Mouse (Mus musculus): ENCODE results near the gene Plekho1. TPM values are rescaled to one million over a fixed set of nuclear protein-coding genes. Genes with fewer than 3 reads are reported as not detected.

Gene Plekho1
- polyA plus RNA-seq, 1 experiment from 2014 or later, result 46.1 TPM

DNA sequence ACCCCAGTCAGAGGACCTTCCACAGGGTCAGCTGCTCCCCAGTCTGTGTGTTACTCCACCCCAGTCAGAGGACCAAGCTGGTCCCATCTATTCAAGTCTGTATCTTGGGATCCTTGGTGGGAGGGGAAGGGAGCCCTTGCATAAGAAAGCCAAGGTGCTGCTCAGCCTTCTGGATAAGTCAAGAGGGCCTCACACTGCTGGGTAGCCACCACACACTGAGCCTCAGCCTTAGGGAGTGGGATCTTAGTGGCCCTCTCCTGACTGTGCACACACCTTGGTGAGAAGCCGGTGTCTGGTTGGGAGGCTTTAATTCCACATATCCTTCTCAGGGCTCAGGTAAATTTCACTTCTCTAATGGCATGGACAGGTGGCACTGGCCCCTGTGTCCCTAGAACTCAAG lies 7.7 kb downstream of the Plekho1 start:
- WGBS, result 95% methylated on average over 1 of the region's 1 CpGs
- Histone ChIP-seq H3K36me3 (ENCODE audit: control insufficient read depth, insufficient read depth, low read length) (peaks cover 24% of the 10 kb centered on the region), H3K27me3 (ENCODE audit: control insufficient read depth, insufficient read depth, low read depth, low read length) (no peaks in the 10 kb centered on the region), H3K27ac (ENCODE audit: low read length) (no peak overlapping the region), H3K4me3 (ENCODE audit: low read depth, low read length) (no peak overlapping the region), H3K9me3 (replicated peaks; ENCODE audit: control insufficient read depth, low read length, poor library complexity, severe bottlenecking) (no peaks in the 10 kb centered on the region), H3K4me1 (ENCODE audit: control insufficient read depth, insufficient read depth, low read length) (peaks cover 35% of the 10 kb centered on the region), H3K4me2 (ENCODE audit: low read length) (no peak overlapping the region), H3K9ac (ENCODE audit: low read depth, low read length) (no peak overlapping the region)
- ATAC-seq, result no peak

DNA sequence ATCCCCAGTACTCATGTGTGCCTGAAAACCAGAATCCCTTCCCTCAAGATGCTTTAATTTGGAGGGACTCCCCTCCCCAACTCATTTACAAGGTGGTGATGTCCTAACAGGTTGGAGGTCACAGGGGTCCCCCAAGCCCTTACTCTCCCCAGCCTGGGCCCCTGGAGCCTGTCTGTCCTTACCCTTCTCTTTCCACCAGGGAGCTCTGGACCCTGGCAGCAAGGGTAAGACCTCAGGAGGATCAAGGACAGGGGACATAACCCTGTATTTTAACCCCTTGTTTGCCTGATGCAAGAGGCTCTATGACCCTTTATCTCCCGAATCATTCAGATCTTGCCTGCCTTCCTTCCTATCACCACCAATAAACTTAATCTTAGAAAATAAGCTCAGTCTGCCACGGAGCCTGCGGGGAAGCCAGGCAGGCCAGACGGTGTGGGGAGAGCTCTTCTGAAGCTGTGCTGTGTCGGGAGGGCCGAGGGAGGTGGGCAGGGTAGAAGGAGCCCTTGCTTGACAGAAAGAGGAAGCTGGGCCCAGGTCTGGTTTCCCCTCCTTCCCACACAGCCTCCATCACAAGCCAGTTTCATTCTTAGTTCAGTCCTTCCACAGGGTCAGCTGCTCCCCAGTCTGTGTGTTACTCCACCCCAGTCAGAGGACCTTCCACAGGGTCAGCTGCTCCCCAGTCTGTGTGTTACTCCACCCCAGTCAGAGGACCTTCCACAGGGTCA lies 8.3 kb downstream of the Plekho1 start:
- no peak overlapping the region for H3K4me2 ChIP-seq (ENCODE audit: low read length)
- no peak overlapping the region for H3K9ac ChIP-seq (ENCODE audit: low read depth, low read length)
- no peak overlapping the region for H3K4me3 ChIP-seq (ENCODE audit: low read depth, low read length)
- peaks cover 29% of the 10 kb centered on the region for H3K4me1 ChIP-seq (ENCODE audit: control insufficient read depth, insufficient read depth, low read length)
- no peak overlapping the region for H3K27ac ChIP-seq (ENCODE audit: low read length)
- no peaks in the 10 kb centered on the region for H3K27me3 ChIP-seq (ENCODE audit: control insufficient read depth, insufficient read depth, low read depth, low read length)
- peaks cover 24% of the 10 kb centered on the region for H3K36me3 ChIP-seq (ENCODE audit: control insufficient read depth, insufficient read depth, low read length)
- 80% methylated on average over 6 of the region's 6 CpGs for WGBS
- H3K9me3 ChIP-seq (replicated peaks; ENCODE audit: control insufficient read depth, low read length, poor library complexity, severe bottlenecking), result no peaks in the 10 kb centered on the region
- no peak for ATAC-seq

DNA sequence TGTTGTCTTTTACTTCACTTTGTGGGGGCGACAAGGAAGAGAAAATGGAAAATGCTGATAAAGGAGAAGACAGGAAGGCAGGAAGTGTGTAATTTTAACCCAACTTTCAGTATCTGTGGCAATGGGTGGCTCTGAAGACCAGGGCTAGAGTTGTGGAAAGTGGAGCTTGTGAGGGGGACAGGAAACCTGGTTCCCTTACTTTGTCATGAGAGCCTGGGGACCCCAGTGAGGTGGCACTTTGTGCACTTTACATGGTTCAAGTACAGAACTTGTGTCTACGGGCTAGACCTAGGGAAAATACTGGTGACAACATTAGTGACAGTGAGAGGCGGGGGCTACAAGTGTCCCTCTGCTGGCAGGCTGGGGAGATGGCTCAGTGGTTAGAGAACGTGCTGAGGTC lies 8.8 kb downstream of the Plekho1 start:
- WGBS, result 73% methylated on average over 4 of the region's 4 CpGs
- Histone ChIP-seq H3K4me2 (ENCODE audit: low read length) (no peak overlapping the region), H3K4me3 (ENCODE audit: low read depth, low read length) (no peak overlapping the region), H3K9ac (ENCODE audit: low read depth, low read length) (no peak overlapping the region; the same call in 1 of the 2 replicates), H3K27ac (ENCODE audit: low read length) (peak overlapping the region; percentile 90; the same call in 1 of the 2 replicates), H3K36me3 (ENCODE audit: control insufficient read depth, insufficient read depth, low read length) (peaks cover 24% of the 10 kb centered on the region), H3K9me3 (replicated peaks; ENCODE audit: control insufficient read depth, low read length, poor library complexity, severe bottlenecking) (no peaks in the 10 kb centered on the region), H3K27me3 (ENCODE audit: control insufficient read depth, insufficient read depth, low read depth, low read length) (no peaks in the 10 kb centered on the region), H3K4me1 (ENCODE audit: control insufficient read depth, insufficient read depth, low read length) (peaks cover 24% of the 10 kb centered on the region)
- no peak for ATAC-seq

DNA sequence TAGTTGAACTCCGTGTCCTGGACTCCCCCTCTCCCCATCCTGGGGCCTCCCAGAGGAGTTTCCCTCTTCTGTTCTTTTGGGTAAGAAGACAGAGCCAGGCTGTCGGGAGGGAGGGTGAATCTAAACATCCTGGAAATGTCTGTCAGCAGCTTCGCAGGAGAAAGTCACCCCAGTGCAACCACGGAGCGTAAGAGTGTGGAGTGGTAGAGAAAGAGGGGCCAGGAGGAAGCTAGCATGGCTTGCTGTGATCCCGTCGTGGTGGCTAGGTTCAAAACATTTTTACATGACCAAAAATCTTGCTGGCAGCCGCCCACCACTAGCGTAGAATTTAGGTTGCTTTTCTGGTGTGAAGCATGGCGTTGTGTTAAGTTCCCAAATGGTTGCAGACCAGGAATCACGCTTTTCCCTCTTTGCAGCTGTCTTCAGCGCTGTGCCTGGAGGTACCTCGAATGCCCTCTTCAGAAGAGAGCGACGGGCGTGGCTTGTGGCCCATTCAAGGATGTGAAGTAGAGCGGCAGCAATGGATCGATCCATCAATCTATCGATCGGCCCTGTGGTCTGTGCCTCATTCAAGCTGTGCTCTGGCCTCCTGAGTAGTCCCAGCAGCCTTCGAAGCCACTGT lies 9.7 kb downstream of the Plekho1 start:
- H3K9ac ChIP-seq (ENCODE audit: low read depth, low read length), result peak overlapping the region; percentile 63
- peak overlapping the region; percentile 49 for H3K4me2 ChIP-seq (ENCODE audit: low read length)
- H3K4me3 ChIP-seq (ENCODE audit: low read depth, low read length), result peak overlapping the region; percentile 17
- peaks cover 24% of the 10 kb centered on the region for H3K4me1 ChIP-seq (ENCODE audit: control insufficient read depth, insufficient read depth, low read length)
- ATAC-seq, result peak; percentile 14; the same call in 1 of the 2 replicates
- H3K27ac ChIP-seq (ENCODE audit: low read length), result peak overlapping the region; percentile 90
- H3K36me3 ChIP-seq (ENCODE audit: control insufficient read depth, insufficient read depth, low read length), result peaks cover 22% of the 10 kb centered on the region
- 4% methylated on average over 21 of the region's 21 CpGs for WGBS
- H3K27me3 ChIP-seq (ENCODE audit: control insufficient read depth, insufficient read depth, low read depth, low read length), result no peaks in the 10 kb centered on the region
- no peaks in the 10 kb centered on the region for H3K9me3 ChIP-seq (replicated peaks; ENCODE audit: control insufficient read depth, low read length, poor library complexity, severe bottlenecking)

DNA sequence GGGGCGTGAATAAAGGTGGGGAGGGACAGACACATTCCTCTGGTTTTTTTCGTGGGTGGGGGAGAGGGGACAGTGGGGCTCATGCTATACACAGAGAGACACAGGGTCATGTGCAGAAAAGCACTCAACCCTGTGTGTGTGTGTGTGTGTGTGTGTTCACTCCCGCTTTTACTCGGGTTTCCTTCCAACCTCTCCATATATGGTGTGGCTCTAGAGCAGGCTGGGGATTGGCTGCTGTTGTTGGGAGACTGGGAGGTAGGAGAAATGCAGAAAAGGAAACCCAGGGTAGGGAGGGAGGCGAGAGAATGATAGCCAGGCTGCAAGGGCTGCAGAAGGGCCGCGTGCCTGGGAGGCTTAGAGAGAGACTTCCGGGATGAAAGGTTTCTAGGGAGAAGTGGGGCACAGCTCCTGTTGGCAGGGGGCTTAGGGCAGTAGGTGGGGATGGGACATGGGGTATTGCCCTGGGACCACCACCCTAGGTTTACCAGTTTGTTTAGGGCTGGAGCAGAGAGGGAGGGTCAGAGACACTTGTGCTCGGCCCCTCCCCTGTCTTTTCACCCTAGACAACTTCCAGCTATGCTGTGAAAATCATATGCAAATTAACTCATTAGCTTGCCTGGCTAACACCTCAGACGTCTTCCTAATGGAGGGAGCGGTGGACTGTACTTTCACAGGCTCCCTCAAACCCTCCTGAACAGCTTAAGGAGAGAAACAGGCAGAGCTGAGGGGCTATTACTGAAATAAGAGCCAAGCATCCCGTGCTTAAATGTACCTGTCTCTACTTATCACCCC lies 10.4 kb downstream of the Plekho1 start:
- Histone ChIP-seq H3K4me1 (ENCODE audit: control insufficient read depth, insufficient read depth, low read length) (peaks cover 24% of the 10 kb centered on the region), H3K36me3 (ENCODE audit: control insufficient read depth, insufficient read depth, low read length) (peaks cover 16% of the 10 kb centered on the region; the same call in 1 of the 2 replicates), H3K4me2 (ENCODE audit: low read length) (peak overlapping the region; percentile 49), H3K4me3 (ENCODE audit: low read depth, low read length) (peak overlapping the region; percentile 17; the same call in 1 of the 2 replicates), H3K9me3 (replicated peaks; ENCODE audit: control insufficient read depth, low read length, poor library complexity, severe bottlenecking) (no peaks in the 10 kb centered on the region), H3K27ac (ENCODE audit: low read length) (peak overlapping the region; percentile 90), H3K9ac (ENCODE audit: low read depth, low read length) (peak overlapping the region; percentile 63), H3K27me3 (ENCODE audit: control insufficient read depth, insufficient read depth, low read depth, low read length) (no peaks in the 10 kb centered on the region)
- 3% methylated on average over 12 of the region's 12 CpGs for WGBS
- ATAC-seq, result peak; percentile 93

DNA sequence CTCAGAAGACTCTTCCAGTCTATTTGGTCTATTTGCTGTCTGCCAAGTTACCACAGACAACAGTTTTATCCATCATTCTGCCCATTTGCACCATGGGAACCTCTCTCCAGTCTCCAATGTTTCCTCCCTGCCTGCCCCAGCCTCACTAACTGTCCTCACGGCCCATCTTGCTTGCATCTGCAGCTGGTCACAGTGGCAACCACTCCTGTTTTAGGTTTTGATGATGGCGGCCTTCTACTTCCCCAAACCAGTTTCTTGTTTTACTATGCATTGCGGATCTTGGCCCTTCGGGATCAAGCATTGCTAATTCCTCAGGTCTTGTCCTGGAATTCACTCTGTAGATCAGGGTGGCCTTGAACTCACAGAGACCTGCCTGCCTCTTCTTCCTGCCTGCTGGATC lies 13.7 kb downstream of the Plekho1 start:
- Histone ChIP-seq H3K36me3 (ENCODE audit: control insufficient read depth, insufficient read depth, low read length) (no peaks in the 10 kb centered on the region), H3K9me3 (replicated peaks; ENCODE audit: control insufficient read depth, low read length, poor library complexity, severe bottlenecking) (no peaks in the 10 kb centered on the region), H3K27ac (ENCODE audit: low read length) (no peak overlapping the region), H3K4me1 (ENCODE audit: control insufficient read depth, insufficient read depth, low read length) (peaks cover 24% of the 10 kb centered on the region), H3K4me2 (ENCODE audit: low read length) (no peak overlapping the region), H3K9ac (ENCODE audit: low read depth, low read length) (no peak overlapping the region), H3K4me3 (ENCODE audit: low read depth, low read length) (no peak overlapping the region), H3K27me3 (ENCODE audit: control insufficient read depth, insufficient read depth, low read depth, low read length) (no peaks in the 10 kb centered on the region)
- 93% methylated on average over 4 of the region's 4 CpGs for whole genome bisulfite sequencing
- no peak for ATAC-seq

DNA sequence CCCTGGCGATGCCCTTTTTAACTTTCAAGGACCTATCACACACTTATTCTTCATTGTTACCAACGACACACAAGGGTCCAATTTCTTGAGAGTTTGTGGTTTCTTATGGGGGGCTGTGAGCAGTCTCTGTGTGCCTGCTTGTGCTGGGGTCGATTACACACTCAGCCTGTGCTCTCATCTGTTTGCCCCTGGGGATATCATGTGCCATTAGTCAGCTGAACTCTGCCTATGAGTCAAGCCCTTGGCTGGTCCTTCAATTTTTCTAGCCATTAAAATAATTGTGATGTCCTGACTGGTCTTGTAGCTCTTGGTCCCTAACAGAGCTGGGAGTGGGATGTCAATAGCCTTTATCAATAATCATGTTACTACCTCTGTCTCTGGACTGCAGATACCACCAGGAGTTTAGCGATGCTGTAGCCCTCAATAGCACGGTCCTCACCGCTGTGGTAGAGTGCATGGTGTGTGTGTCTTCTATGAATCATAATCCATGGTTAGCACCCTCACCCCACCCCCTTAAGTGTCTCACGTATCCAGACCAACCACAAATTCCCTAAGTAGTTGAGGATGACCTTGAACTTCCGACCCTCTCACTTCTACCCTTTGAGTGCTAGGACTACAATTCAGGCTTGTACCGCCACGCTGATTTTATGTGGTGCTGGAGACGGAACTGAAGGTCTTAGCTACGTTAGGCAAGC lies 15.4 kb downstream of the Plekho1 start:
- Histone ChIP-seq H3K27ac (ENCODE audit: low read length) (no peak overlapping the region), H3K9me3 (replicated peaks; ENCODE audit: control insufficient read depth, low read length, poor library complexity, severe bottlenecking) (no peaks in the 10 kb centered on the region), H3K4me3 (ENCODE audit: low read depth, low read length) (no peak overlapping the region), H3K4me2 (ENCODE audit: low read length) (no peak overlapping the region), H3K4me1 (ENCODE audit: control insufficient read depth, insufficient read depth, low read length) (peaks cover 8% of the 10 kb centered on the region), H3K36me3 (ENCODE audit: control insufficient read depth, insufficient read depth, low read length) (no peaks in the 10 kb centered on the region), H3K9ac (ENCODE audit: low read depth, low read length) (no peak overlapping the region), H3K27me3 (ENCODE audit: control insufficient read depth, insufficient read depth, low read depth, low read length) (no peaks in the 10 kb centered on the region)
- ATAC-seq, result no peak
- WGBS, result 89% methylated on average over 12 of the region's 12 CpGs

DNA sequence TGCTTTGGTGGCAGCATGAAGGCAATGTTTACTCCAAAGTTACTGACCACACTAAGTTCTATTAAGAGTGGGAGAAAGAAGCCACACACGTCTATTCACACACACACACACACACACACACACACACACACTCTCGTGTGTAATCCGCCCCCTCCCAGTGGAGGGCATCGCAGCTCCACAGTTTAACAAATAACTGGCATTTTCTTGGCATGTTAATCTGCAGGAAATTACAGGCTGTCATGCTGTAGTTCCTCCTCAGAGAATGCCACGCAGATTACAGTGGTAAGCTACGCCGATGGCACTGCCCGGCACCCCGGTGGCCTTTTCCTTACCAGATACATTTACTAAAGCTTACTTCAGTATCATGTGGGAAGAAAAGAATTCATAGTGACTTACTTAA lies 17.5 kb downstream of the Plekho1 start:
- no peak overlapping the region for H3K27ac ChIP-seq (ENCODE audit: low read length)
- peaks cover 4% of the 10 kb centered on the region; the same call in 1 of the 2 replicates for H3K27me3 ChIP-seq (ENCODE audit: control insufficient read depth, insufficient read depth, low read depth, low read length)
- peaks cover under 1% of the 10 kb centered on the region for H3K4me1 ChIP-seq (ENCODE audit: control insufficient read depth, insufficient read depth, low read length)
- no peak overlapping the region for H3K4me2 ChIP-seq (ENCODE audit: low read length)
- H3K9ac ChIP-seq (ENCODE audit: low read depth, low read length), result no peak overlapping the region
- 79% methylated on average over 9 of the region's 9 CpGs for WGBS
- no peak overlapping the region for H3K4me3 ChIP-seq (ENCODE audit: low read depth, low read length)
- H3K36me3 ChIP-seq (ENCODE audit: control insufficient read depth, insufficient read depth, low read length), result no peaks in the 10 kb centered on the region
- H3K9me3 ChIP-seq (replicated peaks; ENCODE audit: control insufficient read depth, low read length, poor library complexity, severe bottlenecking), result no peaks in the 10 kb centered on the region
- no peak for ATAC-seq
